In genomic region chr1:164521371-164522130, GRCm38 (mm10) we compare ENCODE assay signal across 22 mouse cellular contexts.
DNase-seq lines count a peak whose midpoint lies in the region; ATAC-seq lines count a peak whose summit lies in the region.
"Had no signal": no experiment of that assay in that cellular context is flagged by ENCODE, and none has a peak within 500 bp of the region (broad histone marks: within the 10 kb centered on the region; RNA-seq: fewer than 3 reads in every experiment).

No protein-coding gene starts in this region.

- no peaks in the 10 kb centered on the region for H3K4me1 ChIP-seq in intestine, embryonic 14.5 days (replicated peaks; ENCODE audit: control insufficient read depth, insufficient read depth, low read length)
- no peaks in the 10 kb centered on the region for H3K4me1 ChIP-seq in intestine, embryonic 15.5 days (replicated peaks)
- no peaks in the 10 kb centered on the region for H3K4me1 ChIP-seq in lung, embryonic 15.5 days
- H3K4me1 ChIP-seq in stomach, embryonic 16.5 days (ENCODE audit: control insufficient read depth, insufficient read depth, low read length): no peaks in the 10 kb centered on the region
- no peaks in the 10 kb centered on the region for H3K4me1 ChIP-seq in hindbrain, embryonic 16.5 days (ENCODE audit: control insufficient read depth, insufficient read depth, low read depth, low read length)
- H3K4me1 ChIP-seq: embryonic facial prominence, embryonic 12.5 days; forebrain, embryonic 12.5 days; hindbrain, embryonic 12.5 days had no signal

- H3K4me2 ChIP-seq in intestine, embryonic 14.5 days (ENCODE audit: low read length): no peak overlapping the region
- no peak overlapping the region for H3K4me2 ChIP-seq in intestine, embryonic 15.5 days (replicated peaks)
- no peak overlapping the region for H3K4me2 ChIP-seq in lung, embryonic 15.5 days
- no peak overlapping the region for H3K4me2 ChIP-seq in stomach, embryonic 16.5 days (ENCODE audit: low read depth, low read length)
- no peak overlapping the region for H3K4me2 ChIP-seq in hindbrain, embryonic 16.5 days (ENCODE audit: low read length)
- H3K4me2 ChIP-seq: embryonic facial prominence, embryonic 12.5 days; forebrain, embryonic 12.5 days; heart, embryonic 13.5 days; hindbrain, embryonic 12.5 days had no signal

- H3K9me3 ChIP-seq in intestine, embryonic 14.5 days (ENCODE audit: control insufficient read depth, low read length): no peaks in the 10 kb centered on the region
- no peaks in the 10 kb centered on the region for H3K9me3 ChIP-seq in intestine, embryonic 15.5 days
- H3K9me3 ChIP-seq in lung, embryonic 15.5 days: no peaks in the 10 kb centered on the region
- no peaks in the 10 kb centered on the region for H3K9me3 ChIP-seq in stomach, embryonic 16.5 days (replicated peaks; ENCODE audit: control insufficient read depth, low read length)
- no peaks in the 10 kb centered on the region for H3K9me3 ChIP-seq in hindbrain, embryonic 16.5 days (ENCODE audit: control insufficient read depth, low read length)
- H3K9me3 ChIP-seq: embryonic facial prominence, embryonic 12.5 days; forebrain, embryonic 12.5 days; G1E; heart, embryonic 13.5 days; hindbrain, embryonic 12.5 days had no signal

- no peaks in the 10 kb centered on the region for H3K36me3 ChIP-seq in intestine, embryonic 14.5 days (ENCODE audit: control insufficient read depth, insufficient read depth, low read length)
- no peaks in the 10 kb centered on the region for H3K36me3 ChIP-seq in intestine, embryonic 15.5 days
- H3K36me3 ChIP-seq in lung, embryonic 15.5 days: no peaks in the 10 kb centered on the region
- no peaks in the 10 kb centered on the region for H3K36me3 ChIP-seq in stomach, embryonic 16.5 days (ENCODE audit: control insufficient read depth, insufficient read depth, low read length)
- no peaks in the 10 kb centered on the region for H3K36me3 ChIP-seq in hindbrain, embryonic 16.5 days (ENCODE audit: control insufficient read depth, insufficient read depth, low read length)
- H3K36me3 ChIP-seq: embryonic facial prominence, embryonic 12.5 days; forebrain, embryonic 12.5 days; G1E; heart, embryonic 13.5 days; hindbrain, embryonic 12.5 days had no signal

- H3K9ac ChIP-seq in intestine, embryonic 14.5 days (ENCODE audit: low read length): no peak overlapping the region
- no peak overlapping the region for H3K9ac ChIP-seq in intestine, embryonic 15.5 days
- H3K9ac ChIP-seq in lung, embryonic 15.5 days: no peak overlapping the region
- H3K9ac ChIP-seq in stomach, embryonic 16.5 days (ENCODE audit: low read length): no peak overlapping the region
- no peak overlapping the region for H3K9ac ChIP-seq in hindbrain, embryonic 16.5 days (ENCODE audit: low read depth, low read length)
- H3K9ac ChIP-seq: embryonic facial prominence, embryonic 12.5 days; forebrain, embryonic 12.5 days; heart, embryonic 13.5 days; hindbrain, embryonic 12.5 days had no signal

- peak; percentile 31 for DNase-seq in intestine, embryonic 14.5 days (ENCODE audit: low spot score)
- DNase-seq in lung, postnatal 10 days: no peak
- DNase-seq in lung, postnatal 25 days (ENCODE audit: low spot score): peak; percentile 57
- DNase-seq in left cerebral cortex, adult 8-10 months (ENCODE audit: low spot score in 2 of 2): no peak
- DNase-seq: adrenal gland, adult 8-10 months; cerebellum, adult 11 months; cerebellum, adult 8-10 months; cerebellum, postnatal 14 days; embryo, embryonic 11 days; gastrocnemius, postnatal 10 days; heart, adult 2 months; heart, postnatal 4 days had no signal

- no peak overlapping the region for H3K27ac ChIP-seq in intestine, embryonic 14.5 days (ENCODE audit: low read depth)
- no peak overlapping the region for H3K27ac ChIP-seq in intestine, embryonic 15.5 days
- H3K27ac ChIP-seq in lung, embryonic 15.5 days: peak overlapping the region; percentile 67
- H3K27ac ChIP-seq in stomach, embryonic 16.5 days (ENCODE audit: low read length): peak overlapping the region; percentile 56
- H3K27ac ChIP-seq in hindbrain, embryonic 16.5 days (ENCODE audit: low read depth, low read length): no peak overlapping the region
- H3K27ac ChIP-seq: embryonic facial prominence, embryonic 12.5 days; forebrain, embryonic 12.5 days; heart, adult 2 months; heart, embryonic 13.5 days; hindbrain, embryonic 12.5 days had no signal

- 78% methylated on average over 6 of the region's 6 CpGs for whole genome bisulfite sequencing in intestine, embryonic 14.5 days
- WGBS in intestine, embryonic 15.5 days: 73% methylated on average over 6 of the region's 6 CpGs
- 64% methylated on average over 6 of the region's 6 CpGs for WGBS in lung, embryonic 15.5 days
- 61% methylated on average over 6 of the region's 6 CpGs for WGBS in stomach, embryonic 16.5 days
- 91% methylated on average over 6 of the region's 6 CpGs for WGBS in hindbrain, embryonic 16.5 days

- no peak for ATAC-seq in intestine, embryonic 14.5 days (replicated peaks; ENCODE audit: low FRiP score, low TSS enrichment, low read depth)
- ATAC-seq in intestine, embryonic 15.5 days: no peak
- ATAC-seq in lung, embryonic 15.5 days (ENCODE audit: borderline replicate concordance, extremely low read depth, low FRiP score, low TSS enrichment): no peak
- ATAC-seq in stomach, embryonic 16.5 days (ENCODE audit: insufficient read depth, low FRiP score): peak; percentile 78; the same call in 1 of the 2 replicates
- ATAC-seq in hindbrain, embryonic 16.5 days: no peak
- ATAC-seq: forebrain, embryonic 16.5 days had no signal

- no peak overlapping the region for H3K4me3 ChIP-seq in intestine, embryonic 14.5 days (ENCODE audit: low read depth, low read length)
- H3K4me3 ChIP-seq in intestine, embryonic 15.5 days (replicated peaks): no peak overlapping the region
- H3K4me3 ChIP-seq in lung, embryonic 15.5 days: no peak overlapping the region
- no peak overlapping the region for H3K4me3 ChIP-seq in stomach, embryonic 16.5 days (replicated peaks; ENCODE audit: low read length)
- no peak overlapping the region for H3K4me3 ChIP-seq in hindbrain, embryonic 16.5 days (ENCODE audit: low read length)
- H3K4me3 ChIP-seq: embryonic facial prominence, embryonic 12.5 days; forebrain, embryonic 12.5 days; heart, adult 2 months; heart, embryonic 13.5 days; hindbrain, embryonic 12.5 days had no signal

- H3K27me3 ChIP-seq in intestine, embryonic 14.5 days (replicated peaks; ENCODE audit: control insufficient read depth, insufficient read depth, low read length): no peaks in the 10 kb centered on the region
- no peaks in the 10 kb centered on the region for H3K27me3 ChIP-seq in intestine, embryonic 15.5 days (replicated peaks)
- no peaks in the 10 kb centered on the region for H3K27me3 ChIP-seq in lung, embryonic 15.5 days
- H3K27me3 ChIP-seq in stomach, embryonic 16.5 days (ENCODE audit: control insufficient read depth, insufficient read depth, low read length): no peaks in the 10 kb centered on the region
- H3K27me3 ChIP-seq in hindbrain, embryonic 16.5 days (replicated peaks; ENCODE audit: control insufficient read depth, insufficient read depth, low read length): no peaks in the 10 kb centered on the region
- H3K27me3 ChIP-seq: embryonic facial prominence, embryonic 12.5 days; forebrain, embryonic 12.5 days; heart, embryonic 13.5 days; hindbrain, embryonic 12.5 days had no signal

Comparison
In these comparisons a context has a peak if more than half of its experiments do, and no peak if none do; other contexts are left out.
1. DNase-seq: peak in intestine, embryonic 14.5 days (single experiment) and lung, postnatal 25 days (single experiment); none in lung, postnatal 10 days (single experiment) and left cerebral cortex, adult 8-10 months (0 of 2).
2. H3K27ac ChIP-seq: peak in lung, embryonic 15.5 days (single experiment) and stomach, embryonic 16.5 days (single experiment); none in intestine, embryonic 14.5 days (single experiment), intestine, embryonic 15.5 days (single experiment) and hindbrain, embryonic 16.5 days (single experiment).